Mouse (Mus musculus): ENCODE results near the gene Swap70.

DNA sequence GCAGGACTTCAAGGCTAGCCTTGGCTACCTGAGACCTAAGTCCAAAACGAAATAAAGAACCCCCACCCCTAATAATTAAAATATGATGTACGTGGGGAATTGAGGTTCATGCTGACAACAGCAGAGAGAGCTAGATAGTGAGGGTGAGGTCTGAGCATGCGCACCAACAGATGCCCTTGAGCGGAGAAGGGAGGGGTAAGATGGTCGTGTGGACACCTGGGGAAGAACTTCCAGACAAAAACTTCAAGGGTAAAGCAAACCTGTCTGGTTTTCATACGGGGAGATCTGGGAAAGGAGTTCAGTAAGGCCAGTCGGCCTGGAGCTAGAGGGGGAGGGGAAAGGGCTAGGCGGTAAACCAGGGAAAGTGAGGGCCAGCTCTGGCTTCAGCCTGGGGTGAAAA lies 40.1 kb upstream of the Swap70 start:
- TF ChIP-seq EP300 (IDR thresholded peaks at IDR 0.05) (no peak), CTCF (IDR thresholded peaks at IDR 0.05) (no peak)

Measured in lung, postnatal 0 days (tissue).